Mouse (Mus musculus) erythroblast, embryonic 14.5 days (primary cell): ENCODE measurements around the gene Rpl10.

ENCODE experiments used
- GATA1 ChIP-seq: IDR thresholded peaks from 2 replicates; pipeline ENCODE4 v1.6.1; 2012; ENCODE audit warnings: low read length, inconsistent platforms, mixed read lengths
- TAL1 ChIP-seq: IDR thresholded peaks from 3 replicates; pipeline ENCODE4 v1.6.1; 2012; ENCODE audit warnings: low read length, inconsistent platforms, mixed read lengths

GRCm38 (mm10) chrX:74283092-74283437 is 12.5 kb downstream of the Rpl10 start:
- TF ChIP-seq GATA1 (no peak), TAL1 (no peak)
